Mouse (Mus musculus) hindlimb bud, embryonic 11.5 days (tissue): ENCODE measurements around the gene Enpp1.

Experiments
- DNase-seq: peaks from one replicate; pipeline ENCODE4 v3.0.0-alpha.2; 2012; ENCODE audit warnings: low read depth, low spot score; ENCODE audit errors: extremely low spot score

Gene Enpp1

GRCm38 (mm10) chr10:24711071-24711470 lies 888 bp downstream of the Enpp1 start:
- DNase-seq: no peak

GRCm38 (mm10) chr10:24710361-24710760 lies 1.6 kb downstream of the Enpp1 start:
- no peak for DNase-seq

- no peak for DNase-seq
Measured at GRCm38 (mm10) chr10:24707745-24708144, 4.2 kb downstream of the Enpp1 start.

- DNase-seq: no peak
Measured at GRCm38 (mm10) chr10:24706431-24707140, 5.4 kb downstream of the Enpp1 start.

GRCm38 (mm10) chr10:24702698-24703097 lies 9.3 kb downstream of the Enpp1 start:
- no peak for DNase-seq

DNA sequence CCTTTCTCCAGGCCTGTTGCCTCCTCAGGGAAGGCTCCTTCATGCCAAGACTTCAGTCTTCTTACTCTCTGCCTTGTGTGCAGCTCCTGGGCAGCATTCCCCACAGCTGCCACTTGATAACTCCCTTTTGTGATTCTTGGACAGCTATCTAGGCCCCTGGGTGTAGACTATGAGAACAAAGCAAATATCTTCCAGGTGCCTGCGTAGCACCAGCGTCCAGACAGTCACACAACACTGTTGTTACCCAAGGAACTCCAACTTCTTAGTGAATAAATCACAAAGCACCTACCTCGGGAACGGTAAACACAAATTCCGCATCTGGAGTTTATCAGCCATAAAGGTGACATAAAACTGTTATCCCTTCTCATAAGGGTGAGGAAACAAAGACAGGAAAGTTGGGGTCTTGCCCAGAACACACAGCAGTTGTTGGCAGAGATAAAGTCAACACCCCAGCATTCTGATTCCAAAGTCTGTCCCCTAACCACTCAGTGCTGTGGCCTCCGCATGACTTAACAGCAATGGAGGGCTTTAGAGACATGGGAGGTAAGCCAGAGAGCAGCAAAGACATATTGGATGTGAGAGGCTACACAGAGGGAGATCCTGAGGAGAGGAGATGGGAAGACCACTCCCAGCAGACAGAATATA lies 13.7 kb downstream of the Enpp1 start:
- DNase-seq: no peak

DNA sequence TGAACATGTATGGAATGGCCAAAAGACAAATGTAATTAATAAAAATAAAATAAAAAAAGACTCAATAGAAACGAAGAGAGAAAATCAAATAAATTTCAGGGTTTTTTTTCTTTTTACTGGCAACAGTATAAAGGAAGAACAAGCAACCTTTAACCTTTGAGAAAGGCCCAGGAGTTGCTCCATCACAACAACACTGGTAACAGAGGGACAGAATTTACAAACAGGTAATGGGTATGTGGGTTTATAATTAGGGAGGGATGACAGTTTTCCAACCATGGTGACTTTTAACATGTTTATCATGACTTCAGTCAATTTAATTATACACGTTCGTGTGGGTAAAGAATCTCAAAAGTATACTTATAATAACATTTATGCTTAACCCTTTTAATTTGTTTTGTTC lies 15.2 kb downstream of the Enpp1 start:
- DNase-seq: no peak

GRCm38 (mm10) chr10:24695786-24696185 lies 16.2 kb downstream of the Enpp1 start:
- no peak for DNase-seq

DNA sequence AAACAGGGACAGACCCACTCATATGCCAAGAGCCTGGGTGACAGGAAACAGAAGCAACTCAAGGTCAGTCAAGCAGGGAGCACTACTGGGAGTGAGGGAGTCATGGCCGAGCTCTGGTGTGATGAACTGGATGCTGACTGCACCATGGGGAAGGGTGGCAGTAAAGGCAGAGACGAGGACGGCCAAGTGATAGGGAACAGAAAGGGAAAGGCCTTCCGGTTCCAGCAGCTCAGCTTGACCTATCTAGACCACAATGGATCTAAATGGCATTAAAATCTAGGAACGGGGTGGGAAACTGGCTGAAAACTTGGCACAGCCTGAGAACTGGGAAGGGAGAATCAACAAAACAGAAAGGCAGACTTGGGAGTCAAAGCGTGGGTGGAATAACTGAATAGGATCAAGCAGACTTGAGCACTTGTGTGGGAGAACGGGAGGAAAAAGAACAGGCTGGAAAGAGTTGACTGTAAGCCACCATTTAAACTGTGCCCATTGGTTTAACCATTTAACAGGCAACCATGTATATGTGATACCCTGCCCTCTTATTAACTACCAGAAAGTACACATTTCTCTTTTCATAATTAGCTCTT lies 29.3 kb downstream of the Enpp1 start:
- DNase-seq: no peak

GRCm38 (mm10) chr10:24677681-24678080 lies 34.3 kb downstream of the Enpp1 start:
- DNase-seq: no peak

GRCm38 (mm10) chr10:24674261-24674660 lies 37.7 kb downstream of the Enpp1 start:
- no peak for DNase-seq

DNA sequence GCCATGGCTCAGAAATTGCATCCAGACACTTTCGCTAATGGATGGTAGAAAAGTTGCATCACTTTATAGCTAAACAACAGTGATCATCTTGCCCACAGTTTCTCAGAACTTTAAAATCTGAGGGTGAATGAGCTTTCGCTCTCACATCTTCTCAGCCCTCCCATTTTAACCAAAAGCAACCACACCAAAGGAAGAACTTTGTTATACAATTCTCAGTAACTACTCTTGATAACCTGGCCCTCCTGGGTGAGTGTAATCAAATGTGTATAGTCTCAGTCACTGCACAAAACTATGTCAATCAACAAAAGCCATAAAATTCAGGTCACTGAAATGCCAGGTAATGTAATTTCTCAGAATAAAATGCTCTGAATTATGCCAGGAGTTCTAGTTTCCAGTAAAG lies 39.0 kb downstream of the Enpp1 start:
- DNase-seq: no peak

- DNase-seq: no peak
Measured at GRCm38 (mm10) chr10:24670548-24670947, 41.4 kb downstream of the Enpp1 start.

DNA sequence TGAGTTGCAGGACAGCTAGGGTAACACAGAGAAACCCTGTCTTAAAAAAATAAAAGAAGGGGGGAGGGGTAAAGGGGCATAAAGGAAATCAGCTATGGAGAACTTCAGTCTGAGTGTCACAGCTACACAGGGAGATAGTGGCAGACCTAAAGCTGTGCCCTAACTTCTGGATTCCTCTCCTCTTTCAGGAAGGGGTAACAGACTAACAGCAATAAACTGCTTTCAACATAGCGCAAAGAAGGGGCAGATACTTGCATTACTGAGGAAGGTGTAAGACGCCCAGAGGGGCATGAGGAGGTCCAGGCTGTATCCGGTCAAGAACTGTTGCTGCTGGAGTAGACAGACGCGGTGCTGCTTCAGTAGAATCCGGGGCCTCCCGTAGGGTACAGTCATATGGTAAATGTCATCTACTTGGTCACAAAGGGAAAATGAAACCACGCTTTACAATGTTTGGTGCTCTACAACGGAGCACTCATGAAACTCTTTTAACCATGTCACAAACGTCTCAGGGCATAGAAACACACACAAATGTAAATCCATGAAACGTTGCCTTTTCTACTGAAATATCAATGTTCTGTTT lies 60.9 kb downstream of the Enpp1 start:
- no peak for DNase-seq

- no peak for DNase-seq
Measured at GRCm38 (mm10) chr10:24647996-24648738, 63.8 kb downstream of the Enpp1 start.

GRCm38 (mm10) chr10:24645169-24645568 lies 66.8 kb downstream of the Enpp1 start:
- DNase-seq: no peak

DNA sequence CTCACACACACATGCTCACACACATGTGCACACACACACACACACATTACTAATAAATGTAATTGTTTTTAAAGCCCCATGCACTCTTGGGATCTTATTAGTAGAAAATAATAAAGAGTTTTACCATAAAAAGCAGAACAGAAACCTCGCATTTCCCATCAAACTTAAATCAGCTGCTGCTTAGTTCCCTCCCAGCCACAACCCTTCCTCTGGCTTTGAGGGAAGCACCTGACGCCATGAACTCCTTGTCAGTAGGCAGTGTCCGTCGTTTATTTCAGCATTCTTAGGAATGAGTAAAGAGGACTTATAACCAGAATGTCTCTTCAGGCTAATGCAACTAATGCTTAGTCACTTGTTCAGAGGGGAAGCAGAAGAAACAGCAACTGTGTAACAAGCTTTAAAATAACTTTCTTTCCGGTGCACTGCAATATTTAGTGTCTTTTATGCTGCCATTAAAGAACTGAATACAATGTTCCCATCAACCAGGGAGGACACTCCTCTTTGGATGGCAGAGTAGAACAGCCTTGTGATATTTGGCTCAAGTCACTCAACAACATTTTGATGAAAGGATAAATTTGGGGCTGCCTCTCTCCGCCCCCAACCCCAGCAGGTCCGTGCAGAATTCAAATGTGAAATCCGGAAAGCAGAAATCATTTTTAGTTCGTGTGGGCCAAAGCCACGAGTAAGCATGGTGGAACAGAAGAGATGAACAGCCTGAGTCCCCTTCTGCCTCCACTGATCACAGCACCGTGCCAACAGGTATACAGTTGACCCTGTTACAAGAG lies 69.0 kb downstream of the Enpp1 start:
- DNase-seq: no peak

DNA sequence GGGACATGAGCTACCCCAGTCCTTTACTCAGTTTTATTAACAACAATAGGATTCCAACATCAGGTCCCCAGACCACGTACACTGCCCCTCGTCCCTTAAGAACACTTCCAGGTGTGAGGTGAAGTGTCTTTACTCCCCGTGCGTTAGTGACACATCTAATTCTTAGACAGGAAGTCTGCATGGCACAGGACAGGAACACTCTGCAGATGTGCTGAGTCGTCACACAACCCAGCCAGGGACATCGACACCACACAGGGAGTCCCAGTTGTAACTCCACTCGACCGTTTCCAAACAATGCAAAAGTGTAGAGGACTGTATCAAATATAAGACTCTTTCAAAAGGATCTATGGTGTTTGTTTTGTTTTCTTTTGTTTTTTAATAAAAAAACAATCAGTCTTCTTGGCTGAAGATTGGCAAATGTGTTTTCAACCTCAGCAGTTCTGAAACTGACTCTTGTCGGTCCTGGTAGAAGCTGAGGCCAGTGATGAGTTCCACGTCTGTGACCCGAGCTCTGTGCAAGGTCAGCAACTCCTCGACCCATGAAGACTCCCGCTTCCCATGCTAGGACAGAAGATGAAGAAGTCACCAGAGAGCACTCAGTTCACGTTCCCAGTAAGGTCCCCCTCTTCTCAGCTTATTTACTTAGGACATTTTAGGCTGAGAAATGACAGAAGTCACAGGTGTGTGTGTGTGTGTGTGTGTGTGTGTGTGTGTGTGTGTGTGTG lies 70.4 kb downstream of the Enpp1 start:
- DNase-seq: no peak

DNA sequence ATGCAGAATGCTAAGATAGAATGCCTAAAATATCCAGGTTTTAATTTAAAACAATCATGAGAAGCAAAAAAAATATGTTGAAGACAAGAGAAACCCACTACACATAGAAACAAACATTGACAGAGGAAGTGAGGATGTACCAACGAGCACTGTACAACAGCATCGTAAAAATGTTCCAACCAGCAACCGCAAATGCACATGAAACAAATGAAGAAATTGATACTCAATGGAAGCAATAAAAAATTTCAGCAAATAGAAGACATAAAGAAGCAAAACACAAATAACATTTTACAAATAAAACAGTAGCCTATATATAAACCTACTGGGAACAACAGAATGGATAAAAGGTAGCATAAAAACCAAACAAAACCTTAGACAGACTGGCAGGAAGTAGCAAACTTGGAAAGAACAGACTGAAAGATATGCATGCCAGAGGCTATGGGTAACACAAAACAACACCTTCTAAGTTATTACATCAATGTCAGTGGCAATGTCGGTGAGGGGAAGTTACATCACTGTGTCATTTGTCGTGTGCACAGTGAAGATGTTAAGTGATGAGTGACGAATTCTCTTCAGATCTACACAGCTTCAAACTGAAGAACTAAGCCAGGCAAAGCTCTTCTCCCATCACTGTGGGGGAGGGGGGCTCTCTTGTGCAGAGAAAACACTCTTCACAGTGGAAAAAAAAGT lies 71.6 kb downstream of the Enpp1 start:
- DNase-seq: no peak
